Mouse (Mus musculus) thymus, postnatal 4 days (tissue): Measurements from ENCODE around the gene Mrm2.
"Not testable (repeated sequence)": the region's sequence is repeated elsewhere in the genome, so short reads cannot be mapped to it uniquely, and the experiment has no call there.

Experiments used
- DNase-seq: peaks from one replicate; pipeline ENCODE4 v3.0.0; 2021

Gene Mrm2

GRCm38 (mm10) chr5:140331615-140332512 lies at the start of gene Mrm2:
Gene Mrm2 (minus strand): TSS chr5:140331898.
- DNase-seq = peak; percentile 93

DNA sequence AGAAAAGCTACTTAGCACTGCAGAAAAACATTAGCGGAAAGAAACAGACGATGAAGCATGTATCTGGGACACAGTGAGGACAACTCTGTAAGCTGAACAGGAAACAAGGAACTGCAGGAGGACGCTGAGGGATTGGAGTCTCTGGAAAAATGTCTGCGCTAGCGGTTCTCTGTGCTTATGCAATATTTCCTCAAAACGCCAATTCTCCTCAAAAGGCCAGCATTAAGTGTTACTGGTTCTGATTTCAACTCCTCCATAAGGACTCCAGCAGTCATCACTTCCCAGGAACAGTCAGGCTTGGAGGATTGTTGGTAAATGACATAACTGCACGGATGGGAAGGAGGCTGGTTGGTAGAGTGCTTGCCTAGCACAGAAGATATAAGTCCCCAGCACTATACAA lies 49.5 kb upstream of the Mrm2 start:
- DNase-seq = no peak

GRCm38 (mm10) chr5:140379299-140379698 lies 47.6 kb upstream of the Mrm2 start:
- DNase-seq = no peak

DNA sequence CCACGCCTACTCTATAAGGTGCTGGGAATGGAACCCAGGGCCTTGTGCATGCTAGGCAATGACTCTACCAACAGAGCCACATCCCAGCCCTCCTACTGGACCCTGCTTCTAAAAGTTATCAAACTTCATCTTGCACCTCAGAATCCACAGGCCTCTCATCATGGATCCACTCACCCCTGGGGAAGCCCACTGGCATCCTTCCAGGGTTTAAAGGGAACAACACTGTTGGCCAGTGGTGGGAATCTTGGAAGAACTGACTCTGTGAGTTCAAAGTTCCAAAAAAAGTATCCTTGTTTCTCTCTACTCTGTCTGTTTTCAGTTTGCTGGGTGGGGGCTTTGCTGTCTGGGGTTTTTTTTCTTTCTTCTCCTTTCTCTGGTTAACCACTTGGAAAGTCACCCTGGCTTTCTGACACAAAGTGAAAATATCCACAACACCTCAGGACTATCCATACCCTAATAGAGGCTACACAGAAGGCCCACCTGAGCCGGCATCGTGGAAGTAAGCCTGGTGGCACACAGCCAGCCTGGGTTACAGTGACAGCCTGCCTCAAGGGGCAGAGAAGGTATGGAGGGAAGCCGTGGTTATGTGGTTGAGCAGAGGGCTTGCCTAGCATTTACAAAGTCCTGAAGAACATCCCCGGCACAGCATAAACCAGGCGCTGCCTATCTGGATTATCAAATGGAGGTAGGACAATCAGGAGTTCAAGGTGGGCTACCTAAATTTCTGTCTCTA lies 46.6 kb upstream of the Mrm2 start:
- DNase-seq = no peak

DNA sequence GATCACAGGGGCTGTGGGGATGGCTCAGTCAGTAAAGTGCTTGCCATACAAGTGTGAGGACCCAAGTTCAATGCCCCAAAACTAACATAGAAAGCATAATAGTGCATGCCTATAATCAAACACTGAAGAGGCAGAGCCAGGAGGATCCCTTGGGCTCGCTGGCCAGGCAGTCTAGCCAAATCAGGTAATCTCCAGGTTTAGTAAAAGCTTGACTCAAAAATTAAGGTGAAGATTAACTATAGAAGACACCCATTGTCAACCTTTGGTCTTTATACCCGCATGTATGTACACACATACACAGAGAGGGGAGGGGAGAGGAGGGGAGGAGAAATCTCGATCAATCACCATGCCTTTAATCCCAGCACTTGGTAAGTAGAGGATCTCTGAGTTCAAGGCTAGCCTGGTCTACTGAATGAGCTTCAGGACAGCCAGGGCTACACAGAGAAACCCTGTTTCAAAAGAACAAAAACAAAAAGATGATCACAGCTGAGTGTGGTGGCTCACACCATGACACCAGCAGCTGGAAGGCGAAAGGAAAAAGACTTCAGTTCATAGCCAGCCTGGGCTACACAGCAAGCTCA lies 43.6 kb upstream of the Mrm2 start:
- DNase-seq = no peak

DNA sequence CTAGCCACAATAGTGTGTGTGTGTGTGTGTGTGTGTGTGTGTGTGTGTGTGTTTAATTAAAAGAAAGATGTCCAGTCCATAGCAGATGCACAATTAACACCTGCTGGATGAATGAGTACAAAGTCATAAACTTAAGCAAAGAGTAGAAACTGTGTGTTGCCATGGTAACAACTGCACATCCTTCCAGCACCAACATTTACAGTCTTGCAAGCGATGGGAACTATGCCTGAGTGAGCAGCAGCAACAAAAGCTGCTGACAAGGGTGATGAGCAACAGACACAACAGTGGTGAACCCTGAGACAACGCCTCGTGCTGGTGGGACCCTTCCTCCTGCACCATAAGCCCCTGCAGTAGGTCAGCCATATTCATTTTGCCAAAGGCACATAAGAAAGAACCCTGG lies 42.5 kb upstream of the Mrm2 start:
- no peak for DNase-seq

GRCm38 (mm10) chr5:140373711-140374110 lies 42.0 kb upstream of the Mrm2 start:
- DNase-seq = no peak

- no peak for DNase-seq
Measured at GRCm38 (mm10) chr5:140371671-140372070, 40.0 kb upstream of the Mrm2 start.

DNA sequence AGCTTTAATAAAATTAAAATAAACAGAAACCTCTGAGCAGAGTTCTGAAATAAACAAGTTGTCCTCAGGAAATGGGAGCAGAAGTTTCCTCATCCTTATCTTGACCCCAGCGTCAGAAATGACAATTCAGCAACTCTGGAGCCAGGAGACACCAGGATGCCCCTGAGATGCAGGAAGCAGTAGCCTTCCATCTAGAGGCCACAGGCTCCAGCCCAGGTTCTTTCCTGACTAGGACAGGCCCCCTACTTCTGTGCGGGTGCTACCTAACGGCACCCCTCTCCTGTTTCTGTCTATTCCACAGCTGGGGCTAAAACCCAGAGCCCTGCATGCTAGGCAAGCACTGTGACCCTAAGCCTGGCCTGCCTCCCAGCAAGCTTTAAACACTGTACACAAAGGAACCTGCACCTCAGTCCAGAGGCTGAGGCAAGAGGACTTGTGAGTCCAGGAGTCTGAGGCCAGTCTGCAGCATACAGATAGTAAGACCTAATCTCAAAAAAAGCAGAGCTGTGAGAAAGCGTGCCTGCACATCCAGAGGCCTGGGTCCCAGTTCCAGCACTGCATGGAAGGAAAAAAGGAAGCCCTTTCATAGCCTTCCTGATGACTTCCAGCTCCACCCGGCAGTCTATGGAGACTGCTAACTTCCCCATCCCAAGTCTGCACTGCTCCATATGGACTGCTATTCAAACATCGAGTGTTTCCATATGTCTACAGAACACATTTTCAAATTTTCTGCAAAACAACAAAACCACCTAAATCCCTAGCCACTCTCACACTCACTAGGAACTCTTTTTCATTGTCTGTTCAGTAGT lies 39.0 kb upstream of the Mrm2 start:
- no peak for DNase-seq

DNA sequence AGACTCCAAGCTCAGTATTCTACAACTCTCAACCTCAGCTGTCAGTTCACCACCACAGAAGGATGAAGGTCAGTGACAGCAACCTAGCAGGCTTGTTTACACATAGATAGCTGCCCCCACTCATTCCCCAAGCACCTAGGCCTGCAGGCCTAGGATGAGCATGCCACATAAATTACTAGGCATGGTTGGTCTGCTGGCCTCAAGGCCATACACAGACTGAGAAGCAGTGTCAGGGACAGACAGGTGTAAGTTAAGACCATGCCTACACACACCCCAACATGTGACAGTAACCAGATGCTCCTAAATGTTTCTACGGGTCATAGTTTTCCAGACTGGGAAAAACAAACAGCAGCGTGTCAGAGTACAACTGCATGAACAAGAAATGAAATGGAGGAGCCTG lies 37.8 kb upstream of the Mrm2 start:
- no peak for DNase-seq

DNA sequence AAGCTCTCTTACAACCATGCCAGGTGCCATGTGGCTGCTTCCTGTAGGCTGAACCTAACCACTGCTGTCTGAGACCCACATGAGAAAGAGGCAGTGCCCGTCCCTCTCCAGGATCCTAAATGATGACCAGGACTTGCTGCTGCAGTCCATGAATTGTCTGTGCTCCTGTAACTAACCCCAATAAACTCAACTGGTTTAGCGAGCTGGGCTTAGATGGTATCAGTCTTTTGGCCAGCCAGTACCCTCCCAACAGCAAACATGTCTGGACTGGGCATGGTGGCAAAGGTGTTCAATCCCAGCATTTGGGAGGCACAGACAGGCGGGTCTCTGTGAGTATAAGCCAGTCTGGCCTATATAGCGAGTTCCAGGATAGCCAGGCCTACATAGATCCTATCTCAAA lies 37.2 kb upstream of the Mrm2 start:
- DNase-seq = no peak

DNA sequence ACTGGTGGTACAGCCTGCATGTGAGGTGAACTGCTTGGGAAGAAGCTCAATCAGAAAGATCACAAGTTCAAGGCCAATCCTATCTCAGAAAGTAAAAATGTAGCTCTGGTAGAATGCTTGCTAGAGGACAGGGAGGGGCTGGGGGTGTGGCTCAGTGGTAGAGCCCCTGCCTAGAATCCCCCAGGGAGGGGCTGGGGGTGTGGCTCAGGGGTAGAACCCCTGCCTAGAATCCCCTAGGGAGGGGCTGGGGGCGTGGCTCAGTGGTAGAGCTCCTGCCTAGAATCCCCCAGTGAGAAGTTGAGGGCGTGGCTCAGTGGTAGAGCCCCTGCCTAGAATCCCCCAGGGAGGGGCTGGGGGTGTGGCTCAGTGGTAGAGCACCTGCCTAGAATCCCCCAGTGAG lies 36.4 kb upstream of the Mrm2 start:
- not testable (repeated sequence) for DNase-seq

GRCm38 (mm10) chr5:140364415-140364814 lies 32.7 kb upstream of the Mrm2 start:
- no peak for DNase-seq

DNA sequence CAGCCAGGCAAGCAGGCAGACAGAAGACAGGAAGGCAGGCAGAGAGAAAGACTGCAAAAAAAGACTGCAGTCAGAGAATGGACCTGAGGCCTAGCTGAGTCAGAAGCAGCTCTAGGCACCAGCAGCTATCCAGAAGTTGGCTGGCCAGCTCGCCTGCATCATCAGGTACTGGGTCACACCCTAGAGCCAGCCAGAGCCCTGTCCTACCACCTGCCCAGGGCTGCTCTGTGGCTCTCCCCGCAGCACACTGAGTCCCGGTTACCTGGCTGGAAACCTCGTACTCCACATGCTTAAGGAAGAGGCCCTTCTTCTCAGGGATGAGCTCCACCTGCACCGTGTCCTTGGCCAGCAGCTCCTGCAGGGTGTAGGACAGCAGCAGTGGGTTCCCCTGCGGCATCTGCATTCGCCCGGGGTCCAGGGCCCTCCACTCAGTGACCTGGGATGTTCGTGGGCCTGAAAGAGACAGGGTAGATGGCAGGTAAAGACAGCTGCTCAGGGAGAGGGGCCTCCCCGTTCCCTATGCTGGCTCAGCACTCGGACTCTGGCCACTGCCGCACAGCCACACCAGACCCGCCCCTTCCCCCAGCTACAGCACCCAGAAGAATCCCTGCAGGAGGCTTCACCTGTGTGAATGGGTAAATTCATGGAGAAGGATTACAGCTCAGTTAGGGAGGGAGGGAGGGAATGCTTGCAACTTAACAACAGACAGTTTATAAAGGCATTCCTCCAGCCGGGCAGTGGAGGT lies 28.4 kb upstream of the Mrm2 start:
- DNase-seq = no peak

DNA sequence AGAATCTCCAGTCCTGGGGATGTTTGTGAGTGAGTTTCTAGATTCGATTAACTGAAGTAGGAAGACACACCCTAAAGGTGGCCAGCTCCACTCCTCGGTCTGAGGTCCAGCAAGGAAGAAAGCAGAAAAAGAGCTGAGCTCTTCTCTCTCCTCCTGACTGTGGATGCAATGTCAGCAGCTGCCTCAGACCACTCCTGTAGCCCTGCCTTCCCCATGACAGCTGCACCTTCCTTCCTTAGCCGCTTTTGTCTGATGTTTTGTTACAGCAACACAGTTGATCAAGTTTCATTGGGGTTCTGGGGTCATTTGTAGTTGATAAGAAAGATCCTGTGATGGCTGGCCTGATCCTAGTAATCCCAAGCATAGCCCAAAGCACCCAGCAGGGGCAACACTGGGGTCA lies 25.8 kb upstream of the Mrm2 start:
- DNase-seq = no peak

DNA sequence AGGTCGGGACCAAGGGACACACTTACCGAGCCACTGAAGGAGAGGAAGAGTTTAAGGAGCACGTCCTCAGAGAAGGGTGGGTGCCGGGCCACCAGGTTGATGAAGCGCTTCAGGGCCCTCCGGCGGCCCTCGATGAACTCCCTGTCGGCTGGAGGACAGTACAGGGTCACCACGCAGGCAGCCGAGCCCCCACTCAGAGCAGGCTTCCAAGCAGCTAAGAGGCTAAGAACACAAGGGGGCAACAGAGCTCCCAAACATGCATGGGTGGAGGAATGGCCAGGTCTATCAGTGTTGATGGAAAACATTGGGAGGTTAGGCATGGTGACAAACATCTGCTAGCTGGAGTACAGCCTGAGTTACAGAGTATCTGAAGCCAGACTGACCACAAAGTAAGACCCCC lies 24.2 kb upstream of the Mrm2 start:
- DNase-seq = no peak

DNA sequence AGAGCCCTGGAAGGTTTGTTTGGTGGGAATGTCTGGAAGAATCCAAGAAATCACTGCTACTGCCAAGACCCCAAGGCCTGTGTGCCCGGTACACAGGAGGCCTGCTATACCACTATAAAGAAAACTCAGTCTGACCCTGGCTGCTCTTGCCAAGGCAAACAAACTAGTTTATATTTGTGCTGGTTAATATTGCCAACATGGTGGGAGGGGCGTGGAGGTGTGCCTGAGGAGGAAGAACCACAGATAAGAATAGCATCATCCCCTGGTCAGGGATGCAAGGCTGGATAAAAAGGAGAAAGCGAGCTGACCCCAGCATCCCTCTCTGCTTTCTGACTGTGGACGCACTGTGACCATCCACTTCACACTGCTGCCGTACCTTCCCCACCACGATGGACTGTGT lies 20.7 kb upstream of the Mrm2 start:
- DNase-seq = no peak

- no peak for DNase-seq
Measured at GRCm38 (mm10) chr5:140350731-140351497, 19.2 kb upstream of the Mrm2 start.

DNA sequence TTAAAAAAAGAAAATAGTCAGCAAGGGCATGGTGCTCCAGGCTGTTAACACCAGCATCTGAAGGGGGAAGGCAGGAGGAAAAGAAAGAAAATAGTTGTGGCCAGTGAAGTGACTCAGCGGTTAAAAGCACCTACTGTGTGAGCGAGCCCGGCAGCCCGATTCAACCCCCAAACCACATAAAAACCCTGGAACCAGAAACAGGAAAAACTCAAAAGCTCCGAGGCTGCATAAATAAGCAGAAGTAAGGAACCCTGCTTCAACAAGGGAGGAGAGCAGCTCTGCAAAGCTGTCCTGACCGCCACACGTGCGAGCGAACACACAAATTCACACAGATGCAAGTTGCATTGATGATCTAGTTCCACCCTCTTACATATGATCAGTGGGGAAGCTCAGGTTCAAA lies 18.2 kb upstream of the Mrm2 start:
- DNase-seq = no peak

DNA sequence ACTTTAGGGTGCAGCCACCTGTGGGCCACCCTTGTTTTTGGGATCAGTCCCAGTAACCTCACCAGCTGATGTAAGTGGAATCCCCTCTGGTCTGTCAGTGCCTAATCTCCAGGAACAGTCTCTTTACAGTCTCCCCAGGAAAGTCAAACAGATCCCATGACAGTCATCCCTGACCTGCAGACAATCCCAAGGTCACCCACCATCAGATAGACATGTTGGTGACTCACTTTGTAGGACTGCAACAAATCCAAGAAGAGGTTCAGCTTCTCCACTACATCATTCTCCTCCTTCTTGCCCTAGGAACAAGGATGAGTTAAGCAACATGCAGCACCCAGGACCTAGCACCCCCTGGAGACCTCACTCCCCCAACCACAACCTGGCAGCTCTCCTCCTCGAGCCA lies 14.4 kb upstream of the Mrm2 start:
- no peak for DNase-seq

DNA sequence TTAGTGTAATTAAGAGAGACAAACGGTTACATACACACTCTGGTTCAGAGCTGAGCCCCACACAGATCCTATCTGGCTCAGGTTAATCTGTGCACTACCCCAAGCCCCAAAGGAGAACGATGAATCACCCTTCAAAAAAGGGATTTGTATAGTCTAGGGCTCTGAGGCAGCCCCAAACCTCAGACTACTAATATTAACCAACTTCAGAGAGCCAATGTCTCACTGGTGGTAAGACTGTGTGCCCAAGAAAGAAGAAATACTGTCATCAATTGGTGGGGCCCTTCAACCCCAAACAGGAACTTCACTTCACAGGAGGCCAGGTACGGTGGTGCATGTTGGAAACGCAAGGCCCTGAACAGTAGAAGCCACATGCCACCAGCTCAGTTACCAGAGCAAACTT lies 13.5 kb upstream of the Mrm2 start:
- peak; percentile 39 for DNase-seq

DNA sequence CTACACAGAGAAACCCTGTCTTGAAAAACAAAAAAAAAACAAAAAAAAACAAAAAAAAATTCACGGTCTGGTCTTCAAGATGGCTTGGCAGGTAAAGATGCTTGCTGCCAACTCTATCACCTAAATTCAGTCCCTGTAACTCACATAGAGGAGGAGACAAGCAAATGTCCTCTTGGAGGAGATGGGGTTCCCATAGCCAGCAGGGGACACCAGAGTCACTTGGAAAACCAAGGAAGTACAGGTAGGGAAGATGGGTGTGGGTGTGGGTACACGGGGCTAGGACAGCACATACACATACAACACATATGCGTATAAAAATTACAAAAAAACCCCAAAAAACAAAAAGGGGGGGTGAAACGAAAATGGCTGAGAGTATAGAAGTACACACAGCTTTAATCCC lies 11.2 kb upstream of the Mrm2 start:
- DNase-seq = no peak
